Mouse (Mus musculus): ENCODE results near the gene Map3k7. TPM values are rescaled to one million over a fixed set of nuclear protein-coding genes. Genes with fewer than 3 reads are reported as not detected.
A peak's percentile ranks its signal among the peaks of the same experiment; 100 is the strongest.
"Not testable (repeated sequence)": the region's sequence is repeated elsewhere in the genome, so short reads cannot be mapped to it uniquely, and the experiment has no call there.

The Map3k7 gene
- polyA plus RNA-seq, 1 experiment from 2014 or later, result 31.7 TPM

GRCm38 (mm10) chr4:32010808-32011207 lies 46.9 kb downstream of the Map3k7 start:
- 76% methylated on average over 5 of the region's 5 CpGs for WGBS
- no peak overlapping the region for H3K27ac ChIP-seq

GRCm38 (mm10) chr4:32011218-32011973 lies 47.5 kb downstream of the Map3k7 start:
- no peak overlapping the region for H3K9ac ChIP-seq
- DNase-seq (ENCODE audit: low spot score), result no peak
- H3K27ac ChIP-seq, result no peak overlapping the region
- H3K4me3 ChIP-seq (replicated peaks; ENCODE audit: low read length), result no peak overlapping the region
- H3K36me3 ChIP-seq (replicated peaks; ENCODE audit: control insufficient read depth, insufficient read depth), result peaks cover 81% of the 10 kb centered on the region
- 96% methylated on average over 6 of the region's 6 CpGs for WGBS
- H3K4me1 ChIP-seq (replicated peaks; ENCODE audit: control insufficient read depth, insufficient read depth, low read length), result no peaks in the 10 kb centered on the region
- H3K4me2 ChIP-seq (replicated peaks), result no peak overlapping the region
- no peak for ATAC-seq (ENCODE audit: low FRiP score)
- H3K9me3 ChIP-seq (ENCODE audit: control insufficient read depth, low read length), result no peaks in the 10 kb centered on the region
- H3K27me3 ChIP-seq (ENCODE audit: control insufficient read depth, insufficient read depth, low read length), result no peaks in the 10 kb centered on the region

More at GRCm38 (mm10) chr4:32010808-32011207, 46.9 kb downstream of the Map3k7 start:
- Histone ChIP-seq H3K4me2 (replicated peaks) (no peak overlapping the region), H3K9ac (no peak overlapping the region), H3K27me3 (ENCODE audit: control insufficient read depth, insufficient read depth, low read length) (no peaks in the 10 kb centered on the region), H3K4me3 (replicated peaks; ENCODE audit: low read length) (no peak overlapping the region), H3K4me1 (replicated peaks; ENCODE audit: control insufficient read depth, insufficient read depth, low read length) (no peaks in the 10 kb centered on the region), H3K36me3 (replicated peaks; ENCODE audit: control insufficient read depth, insufficient read depth) (peaks cover 75% of the 10 kb centered on the region), H3K9me3 (ENCODE audit: control insufficient read depth, low read length) (no peaks in the 10 kb centered on the region)
- no peak for ATAC-seq (ENCODE audit: low FRiP score)
- DNase-seq (ENCODE audit: low spot score), result no peak

DNA sequence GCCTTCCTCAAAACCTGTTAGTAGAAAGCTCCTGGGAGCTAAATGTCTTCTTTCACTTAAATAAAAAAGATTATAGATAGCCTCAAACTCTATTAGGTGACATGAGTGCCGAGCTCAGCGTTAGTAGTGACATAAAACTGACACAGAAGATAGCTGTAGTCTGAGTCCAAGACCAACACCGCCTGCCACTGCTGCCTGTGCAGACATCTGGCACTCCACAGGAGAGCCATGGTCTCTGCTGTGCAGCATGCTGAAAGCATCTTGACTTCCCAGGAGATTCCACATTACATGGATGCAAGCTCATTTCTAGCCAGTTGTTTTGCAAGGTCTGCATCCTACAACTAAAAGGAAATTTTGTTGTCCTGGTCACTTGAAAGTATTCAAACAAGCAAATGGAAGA lies 57.2 kb downstream of the Map3k7 start:
- DNase-seq (ENCODE audit: low spot score), result no peak
- no peaks in the 10 kb centered on the region for H3K27me3 ChIP-seq (ENCODE audit: control insufficient read depth, insufficient read depth, low read length)
- H3K4me3 ChIP-seq (replicated peaks; ENCODE audit: low read length), result no peak overlapping the region
- no peak overlapping the region for H3K4me2 ChIP-seq (replicated peaks)
- no peaks in the 10 kb centered on the region for H3K9me3 ChIP-seq (ENCODE audit: control insufficient read depth, low read length)
- no peak for ATAC-seq (ENCODE audit: low FRiP score)
- peaks cover 72% of the 10 kb centered on the region for H3K36me3 ChIP-seq (replicated peaks; ENCODE audit: control insufficient read depth, insufficient read depth)
- no peaks in the 10 kb centered on the region for H3K4me1 ChIP-seq (replicated peaks; ENCODE audit: control insufficient read depth, insufficient read depth, low read length)
- 75% methylated on average over 3 of the region's 3 CpGs for WGBS
- no peak overlapping the region for H3K9ac ChIP-seq
- H3K27ac ChIP-seq, result no peak overlapping the region

- H3K27me3 ChIP-seq (ENCODE audit: control insufficient read depth, insufficient read depth, low read length), result no peaks in the 10 kb centered on the region
- no peak for DNase-seq (ENCODE audit: low spot score)
- no peaks in the 10 kb centered on the region for H3K9me3 ChIP-seq (ENCODE audit: control insufficient read depth, low read length)
- H3K9ac ChIP-seq, result no peak overlapping the region
- WGBS, result 95% methylated on average over 6 of the region's 6 CpGs
- H3K4me2 ChIP-seq (replicated peaks), result no peak overlapping the region
- H3K36me3 ChIP-seq (replicated peaks; ENCODE audit: control insufficient read depth, insufficient read depth), result peaks cover 60% of the 10 kb centered on the region
- H3K4me1 ChIP-seq (replicated peaks; ENCODE audit: control insufficient read depth, insufficient read depth, low read length), result no peaks in the 10 kb centered on the region
- no peak overlapping the region for H3K4me3 ChIP-seq (replicated peaks; ENCODE audit: low read length)
- no peak for ATAC-seq (ENCODE audit: low FRiP score)
- no peak overlapping the region for H3K27ac ChIP-seq
Measured at GRCm38 (mm10) chr4:32022321-32022720, 58.4 kb downstream of the Map3k7 start.

DNA sequence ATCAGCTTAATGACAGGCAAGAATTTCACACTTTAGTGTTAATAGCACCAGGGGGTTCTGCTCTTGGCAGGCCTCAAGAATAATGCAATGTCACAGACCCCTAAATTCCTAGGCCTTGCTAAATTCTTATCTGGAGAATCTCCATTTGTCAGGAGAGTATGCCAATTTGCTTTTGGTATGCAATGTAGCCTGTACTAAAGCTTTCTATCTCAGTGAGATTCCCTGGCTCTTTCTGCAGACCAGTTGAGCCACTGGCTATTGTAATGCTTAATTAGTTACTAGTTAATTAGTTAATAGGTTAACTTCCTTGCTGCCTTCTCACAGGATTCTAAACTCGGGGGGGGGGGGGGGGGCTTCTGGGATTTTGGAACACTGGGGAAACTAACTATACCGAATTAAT lies 60.3 kb downstream of the Map3k7 start:
- H3K4me3 ChIP-seq (replicated peaks; ENCODE audit: low read length); H3K4me2 ChIP-seq (replicated peaks); H3K4me1 ChIP-seq (replicated peaks; ENCODE audit: control insufficient read depth, insufficient read depth, low read length); H3K9me3 ChIP-seq (ENCODE audit: control insufficient read depth, low read length); H3K27me3 ChIP-seq (ENCODE audit: control insufficient read depth, insufficient read depth, low read length); H3K9ac ChIP-seq; DNase-seq (ENCODE audit: low spot score); H3K27ac ChIP-seq; ATAC-seq (ENCODE audit: low FRiP score): not testable (repeated sequence)
- H3K36me3 ChIP-seq (replicated peaks; ENCODE audit: control insufficient read depth, insufficient read depth), result peaks cover 44% of the 10 kb centered on the region
- WGBS, result 81% methylated on average over 2 of the region's 2 CpGs

DNA sequence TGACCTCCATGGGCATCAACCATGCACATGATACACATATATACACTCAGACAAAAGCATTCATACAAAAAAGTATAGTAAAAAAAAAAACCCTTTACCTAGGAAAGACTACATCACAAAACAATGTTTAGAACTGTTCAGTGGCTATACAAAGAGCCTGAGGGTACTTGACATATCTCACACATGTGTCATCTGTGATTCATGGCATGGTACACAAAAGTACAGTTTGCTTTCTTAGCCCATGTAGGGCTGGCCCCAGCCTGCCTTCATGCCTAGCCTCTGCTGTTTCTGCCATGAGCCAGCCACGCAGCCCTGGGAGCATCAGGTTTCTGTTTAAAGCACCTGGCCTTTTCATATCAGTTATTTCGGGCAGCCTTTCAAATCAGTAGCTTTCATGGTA lies 61.2 kb downstream of the Map3k7 start:
- no peaks in the 10 kb centered on the region for H3K27me3 ChIP-seq (ENCODE audit: control insufficient read depth, insufficient read depth, low read length)
- no peak for ATAC-seq (ENCODE audit: low FRiP score)
- no peak overlapping the region for H3K4me2 ChIP-seq (replicated peaks)
- no peak overlapping the region for H3K4me3 ChIP-seq (replicated peaks; ENCODE audit: low read length)
- no peak overlapping the region for H3K27ac ChIP-seq
- H3K4me1 ChIP-seq (replicated peaks; ENCODE audit: control insufficient read depth, insufficient read depth, low read length), result no peaks in the 10 kb centered on the region
- H3K36me3 ChIP-seq (replicated peaks; ENCODE audit: control insufficient read depth, insufficient read depth), result peaks cover 34% of the 10 kb centered on the region
- no peaks in the 10 kb centered on the region; the same call in 1 of the 2 replicates for H3K9me3 ChIP-seq (ENCODE audit: control insufficient read depth, low read length)
- no peak for DNase-seq (ENCODE audit: low spot score)
- no peak overlapping the region for H3K9ac ChIP-seq
- WGBS, result 96% methylated on average over 2 of the region's 2 CpGs

- H3K27ac ChIP-seq, result no peak overlapping the region
- no peaks in the 10 kb centered on the region for H3K4me1 ChIP-seq (replicated peaks; ENCODE audit: control insufficient read depth, insufficient read depth, low read length)
- 93% methylated on average over 9 of the region's 9 CpGs for WGBS
- no peaks in the 10 kb centered on the region; the same call in 1 of the 2 replicates for H3K9me3 ChIP-seq (ENCODE audit: control insufficient read depth, low read length)
- H3K4me3 ChIP-seq (replicated peaks; ENCODE audit: low read length), result no peak overlapping the region
- no peak overlapping the region for H3K9ac ChIP-seq
- DNase-seq (ENCODE audit: low spot score) (no peak), ATAC-seq (ENCODE audit: low FRiP score) (no peak)
- peaks cover 16% of the 10 kb centered on the region for H3K36me3 ChIP-seq (replicated peaks; ENCODE audit: control insufficient read depth, insufficient read depth)
- H3K27me3 ChIP-seq (ENCODE audit: control insufficient read depth, insufficient read depth, low read length), result no peaks in the 10 kb centered on the region
- no peak overlapping the region for H3K4me2 ChIP-seq (replicated peaks)
Measured at GRCm38 (mm10) chr4:32027094-32027493, 63.2 kb downstream of the Map3k7 start.

GRCm38 (mm10) chr4:32037267-32037666 lies 73.4 kb downstream of the Map3k7 start:
- no peak for ATAC-seq (ENCODE audit: low FRiP score)
- 64% methylated on average over 7 of the region's 7 CpGs for WGBS
- peak overlapping the region; percentile 32; the same call in 1 of the 2 replicates for H3K27ac ChIP-seq
- H3K4me2 ChIP-seq (replicated peaks), result no peak overlapping the region
- no peaks in the 10 kb centered on the region for H3K36me3 ChIP-seq (replicated peaks; ENCODE audit: control insufficient read depth, insufficient read depth)
- no peak overlapping the region for H3K4me3 ChIP-seq (replicated peaks; ENCODE audit: low read length)
- H3K9ac ChIP-seq, result no peak overlapping the region
- no peaks in the 10 kb centered on the region for H3K27me3 ChIP-seq (ENCODE audit: control insufficient read depth, insufficient read depth, low read length)
- H3K9me3 ChIP-seq (ENCODE audit: control insufficient read depth, low read length), result no peaks in the 10 kb centered on the region
- DNase-seq (ENCODE audit: low spot score), result no peak
- H3K4me1 ChIP-seq (replicated peaks; ENCODE audit: control insufficient read depth, insufficient read depth, low read length), result peaks cover 6% of the 10 kb centered on the region; the same call in 1 of the 2 replicates

DNA sequence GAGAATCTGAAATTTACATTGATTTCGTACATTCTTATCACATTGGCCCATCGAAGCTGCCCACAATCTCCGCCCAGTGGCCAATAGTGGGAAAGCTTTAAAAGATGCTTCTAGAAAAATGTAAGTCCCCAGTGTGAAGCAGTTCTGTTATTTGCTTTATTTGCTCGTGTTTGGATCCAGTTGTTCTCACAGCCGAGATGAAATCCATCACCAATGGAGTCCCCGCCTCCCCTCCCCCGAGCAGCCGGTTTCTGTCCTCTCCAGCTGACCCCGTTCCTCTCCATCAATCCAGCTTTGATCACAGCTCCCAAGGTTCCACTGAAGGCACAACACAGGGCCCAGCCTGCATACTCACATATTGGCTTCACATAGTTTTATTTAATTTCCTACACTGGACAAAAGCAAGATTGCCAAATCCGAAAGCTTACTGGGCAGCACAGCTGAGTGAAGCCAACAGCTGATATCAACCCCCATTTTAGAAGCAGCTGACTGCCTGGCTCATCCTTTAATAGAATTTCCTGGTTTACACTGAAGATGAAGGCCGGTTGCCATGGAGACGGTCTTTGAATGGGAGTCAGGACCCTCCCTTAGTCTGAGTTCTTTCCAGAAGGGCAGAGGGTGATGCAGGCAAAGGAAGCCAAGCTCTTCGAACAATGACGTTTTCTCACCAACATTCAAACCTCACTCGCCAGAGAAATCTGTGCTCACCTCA lies 78.0 kb downstream of the Map3k7 start:
- DNase-seq (ENCODE audit: low spot score) (peak; percentile 67), ATAC-seq (ENCODE audit: low FRiP score) (peak; percentile 83)
- Histone ChIP-seq H3K36me3 (replicated peaks; ENCODE audit: control insufficient read depth, insufficient read depth) (no peaks in the 10 kb centered on the region), H3K9ac (no peak overlapping the region), H3K27ac (peak overlapping the region; percentile 75), H3K4me1 (replicated peaks; ENCODE audit: control insufficient read depth, insufficient read depth, low read length) (peaks cover 6% of the 10 kb centered on the region; the same call in 1 of the 2 replicates), H3K27me3 (ENCODE audit: control insufficient read depth, insufficient read depth, low read length) (no peaks in the 10 kb centered on the region), H3K9me3 (ENCODE audit: control insufficient read depth, low read length) (no peaks in the 10 kb centered on the region), H3K4me3 (replicated peaks; ENCODE audit: low read length) (no peak overlapping the region), H3K4me2 (replicated peaks) (0 out of 2 replicates have a peak overlapping the region, but pooled peaks have one; percentile 3)
- 27% methylated on average over 15 of the region's 15 CpGs for WGBS
